Comparison of ENCODE assay signal across 32 mouse cellular contexts in the genomic region with DNA sequence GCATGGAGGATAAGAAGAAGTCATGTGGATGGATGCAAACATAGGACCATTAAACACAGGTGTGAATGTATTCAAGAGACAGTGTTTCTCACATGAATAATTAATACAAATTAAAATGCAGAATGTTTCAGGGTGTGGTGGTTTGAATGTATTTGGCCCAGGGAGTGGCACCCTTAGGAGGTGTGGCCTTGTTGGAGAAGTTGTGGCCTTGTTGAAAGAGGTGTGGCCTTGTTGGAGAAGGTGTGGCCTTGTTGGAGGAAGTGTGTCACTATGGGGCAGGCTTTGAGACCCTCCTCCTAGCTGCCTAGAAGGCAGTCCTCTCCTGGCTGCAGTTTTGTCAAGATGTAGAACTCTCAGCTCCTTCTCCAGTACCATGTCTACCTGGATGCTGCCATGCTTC. TPM values are rescaled to one million over a fixed set of nuclear protein-coding genes. Genes with fewer than 3 reads are reported as not detected.
DNase-seq lines count a peak whose midpoint lies in the region; ATAC-seq and TF ChIP-seq lines count a peak whose summit lies in the region.
"Had no signal": no experiment of that assay in that cellular context is flagged by ENCODE, and none has a peak within 500 bp of the region (broad histone marks: within the 10 kb centered on the region; RNA-seq: fewer than 3 reads in every experiment).

No protein-coding gene starts in this region.

- no peak for TF ChIP-seq CTCF in MEL (IDR thresholded peaks at IDR 0.05 in 2 of 3, conservative IDR thresholded peaks at IDR 0.05 in 1 of 3; ENCODE audit: control insufficient read depth in 1 of 3, insufficient read depth in 1 of 3, low read depth in 2 of 3, low read length in 3 of 3, poor library complexity in 1 of 3, severe bottlenecking in 1 of 3)

- no peak for TF ChIP-seq RAD21 in MEL (IDR thresholded peaks at IDR 0.05; ENCODE audit: low read depth, low read length)

- peak; percentile 39 for DNase-seq in ES-CJ7 (ENCODE audit: low read depth, low spot score)
- DNase-seq in MEL (ENCODE audit: low read depth, low spot score): peak; percentile 16
- peak; percentile 67 for DNase-seq in R1 (ENCODE audit: low read depth, low spot score)
- peak; percentile 64 for DNase-seq in ZHBTc4 (ENCODE audit: low read depth, low spot score)
- no peak for DNase-seq in heart, adult 9 months (ENCODE audit: low spot score in 2 of 2)
- DNase-seq in urinary bladder, adult 2 months (ENCODE audit: low spot score): no peak
- DNase-seq in right cerebral cortex, postnatal 10 days (ENCODE audit: low spot score in 2 of 2): no peak
- DNase-seq: adrenal gland, adult 2 months; adrenal gland, adult 8-10 months; adrenal gland, postnatal 10 days; adrenal gland, postnatal 14 days; adrenal gland, postnatal 25 days; adrenal gland, postnatal 36 days; B cell, adult 2 months; cerebellum, adult 11 months; cerebellum, adult 11-12 months; cerebellum, adult 18-20 months; cerebellum, adult 2 months; cerebellum, adult 8-10 months; cerebellum, adult 9-10 months; cerebellum, adult 9-11 months had no signal

- no peak for ATAC-seq in cerebellum, adult (ENCODE audit: insufficient number of reproducible peaks, low FRiP score, low TSS enrichment)
- ATAC-seq: activated CD4-positive, CD25-positive, alpha-beta regulatory T cell, adult 4 months; CD4-positive, CD25-positive, alpha-beta regulatory T cell, adult 4 months; Patski had no signal

- TF ChIP-seq POLR2A in MEL (IDR thresholded peaks at IDR 0.05; ENCODE audit: control insufficient read depth in 1 of 2, insufficient read depth in 1 of 2, low read depth in 1 of 2, low read length in 2 of 2, poor library complexity in 1 of 2): no peak

- no peaks in the 10 kb centered on the region for H3K79me2 ChIP-seq in MEL (ENCODE audit: control insufficient read depth, insufficient read depth, low read length, poor library complexity)

- H3K27me3 ChIP-seq in MEL (ENCODE audit: control insufficient read depth in 1 of 2, insufficient read depth in 2 of 2, low read length in 2 of 2): no peaks in the 10 kb centered on the region
- H3K27me3 ChIP-seq: Patski had no signal

- H3K27ac ChIP-seq in MEL (ENCODE audit: control insufficient read depth, low read depth, low read length): no peak overlapping the region

- no peak overlapping the region for H3K9ac ChIP-seq in MEL (ENCODE audit: control insufficient read depth, low read depth, low read length, poor library complexity, severe bottlenecking)

- no peak overlapping the region for H3K4me3 ChIP-seq in MEL (ENCODE audit: control insufficient read depth in 1 of 2, insufficient read depth in 1 of 2, low read depth in 2 of 2, low read length in 2 of 2)

- H3K36me3 ChIP-seq in MEL (ENCODE audit: control insufficient read depth in 1 of 2, insufficient read depth in 2 of 2, low read length in 2 of 2): no peaks in the 10 kb centered on the region
- H3K36me3 ChIP-seq: G1E had no signal

- H3K9me3 ChIP-seq in MEL (replicated peaks; ENCODE audit: insufficient read depth, low read length): no peaks in the 10 kb centered on the region
- H3K9me3 ChIP-seq: G1E had no signal

- peaks cover 0 to 4% of the 10 kb centered on the region in 2 experiments; a peak in 2 of 4 replicates for H3K4me1 ChIP-seq in MEL (ENCODE audit: control insufficient read depth in 1 of 2, insufficient read depth in 2 of 2, low read length in 2 of 2)

- no peak for TF ChIP-seq EP300 in MEL (IDR thresholded peaks at IDR 0.05; ENCODE audit: low read depth in 1 of 2, low read length in 2 of 2)

TF ChIP-seq in MEL, 35 proteins besides CTCF, POLR2A, EP300 and RAD21:
- TF ChIP-seq BHLHE40 (IDR thresholded peaks at IDR 0.05; ENCODE audit: borderline replicate concordance, low read depth, low read length) (no peak), HCFC1 (IDR thresholded peaks at IDR 0.05; ENCODE audit: low read depth, low read length) (no peak), MAZ (IDR thresholded peaks at IDR 0.05; ENCODE audit: low read depth, low read length) (no peak), TCF12 (IDR thresholded peaks at IDR 0.05; ENCODE audit: low read depth, low read length) (no peak), ZC3H11A (IDR thresholded peaks at IDR 0.05; ENCODE audit: low read depth, low read length) (no peak), ELF1 (IDR thresholded peaks at IDR 0.05; ENCODE audit: low read depth, low read length) (no peak), SMC3 (IDR thresholded peaks at IDR 0.05; ENCODE audit: low read depth, low read length) (no peak), GATA1 (IDR thresholded peaks at IDR 0.05; ENCODE audit: low read depth, low read length) (no peak)

RNA-seq across cellular contexts. Expression of a gene that starts 5.6 kb away (rescaled TPM):
- not detected in 2 replicates for total RNA-seq in MEL (2012; rRNA removed)
- polyA plus RNA-seq in MEL (2012; ENCODE audit: insufficient read depth in 1 of 2, insufficient read length in 2 of 2, low read depth in 1 of 2, low replicate concordance in 2 of 2, missing spikeins in 1 of 2): under 1 TPM in 1 of 2 experiments, not detected in 1; 0.19 TPM
- not detected in 2 replicates for polyA plus RNA-seq in urinary bladder, adult 2 months (2012; rRNA removed)
- total RNA-seq: adrenal gland, adult 18-20 months; adrenal gland, adult 2 months; adrenal gland, postnatal 36 days had no signal
- polyA plus RNA-seq: activated CD4-positive, CD25-positive, alpha-beta regulatory T cell, adult 4 months; adrenal gland, adult 2 months; CD4-positive, CD25-positive, alpha-beta regulatory T cell, adult 4 months; G1E; Patski had no signal

RNA-seq across cellular contexts. Expression of a gene that starts 11.2 kb away (rescaled TPM):
- not detected in 2 replicates for total RNA-seq in MEL (2012; rRNA removed)
- under 1 TPM in 1 of 2 experiments, not detected in 1; 0.11 TPM for polyA plus RNA-seq in MEL (2012; ENCODE audit: insufficient read depth in 1 of 2, insufficient read length in 2 of 2, low read depth in 1 of 2, low replicate concordance in 2 of 2, missing spikeins in 1 of 2)
- polyA plus RNA-seq in urinary bladder, adult 2 months (2012; rRNA removed): 0.04 and 0.07 TPM in 2 replicates
- total RNA-seq: adrenal gland, postnatal 25 days; CH12.LX; G1E had no signal
- polyA plus RNA-seq: adrenal gland, adult 2 months; C2C12; CD4-positive, CD25-positive, alpha-beta regulatory T cell, adult 4 months had no signal

RNA-seq across cellular contexts. Expression of a gene that starts 44.7 kb away (rescaled TPM):
- total RNA-seq in MEL (2012; rRNA removed): not detected in 2 replicates
- not detected for polyA plus RNA-seq in MEL (2012; ENCODE audit: insufficient read depth in 1 of 2, insufficient read length in 2 of 2, low read depth in 1 of 2, low replicate concordance in 2 of 2, missing spikeins in 1 of 2)
- polyA plus RNA-seq in urinary bladder, adult 2 months (2012; rRNA removed): not detected in 2 replicates
- total RNA-seq: adrenal gland, adult 18-20 months; adrenal gland, adult 2 months; adrenal gland, adult 8-10 months; adrenal gland, postnatal 10 days; adrenal gland, postnatal 14 days; adrenal gland, postnatal 25 days; adrenal gland, postnatal 36 days; adrenal gland, postnatal 4 days; CH12.LX; ES-E14; G1E had no signal
- polyA plus RNA-seq: activated CD4-positive, CD25-positive, alpha-beta regulatory T cell, adult 4 months; adrenal gland, adult 2 months; brain, embryonic 14.5 days; C2C12; CD4-positive, CD25-positive, alpha-beta regulatory T cell, adult 4 months; cerebellum, adult 2 months; G1E; Patski had no signal

Comparison
In these comparisons a context has a peak if more than half of its experiments do, and no peak if none do; other contexts are left out.
1. DNase-seq: peak in ES-CJ7 (single experiment), MEL (single experiment), R1 (single experiment) and ZHBTc4 (single experiment); none in heart, adult 9 months (0 of 2), urinary bladder, adult 2 months (single experiment) and right cerebral cortex, postnatal 10 days (0 of 2).